Mouse (Mus musculus) liver, embryonic 14.5 days (tissue): ENCODE results near the gene Ambra1.

Experiments used
- CTCF ChIP-seq: IDR thresholded peaks from 2 replicates; pipeline ENCODE4 v1.5.1; 2016; ENCODE audit warnings: antibody characterized with exemption, low read depth, control low read depth
- EP300 ChIP-seq: IDR thresholded peaks from 2 replicates; pipeline ENCODE4 v1.6.1; 2016; ENCODE audit warnings: antibody characterized with exemption, low read depth

DNA sequence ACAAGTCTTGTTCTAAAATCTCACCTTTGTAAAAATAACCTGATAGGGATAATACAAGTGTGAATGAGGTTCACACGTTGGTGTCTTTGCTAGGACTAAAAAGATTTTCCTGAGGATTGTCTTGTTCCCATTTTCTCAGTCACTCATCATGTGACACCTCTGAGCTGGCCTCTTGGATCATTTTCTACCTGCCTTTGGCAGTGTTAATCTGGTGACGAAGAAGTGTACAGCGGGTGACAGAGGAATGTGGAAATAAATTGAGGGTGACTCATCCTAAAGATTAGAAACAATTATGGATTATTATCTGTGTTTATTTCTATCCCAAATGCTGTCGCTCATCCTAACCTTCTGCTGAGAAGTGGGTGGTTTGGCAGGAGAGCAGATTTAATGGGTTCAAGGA lies 6.6 kb upstream of the Ambra1 start:
- TF ChIP-seq CTCF (no peak), EP300 (no peak)
